Mouse (Mus musculus) stomach, embryonic 15.5 days (tissue): ENCODE measurements around the gene Sstr1. TPM values are rescaled to one million over a fixed set of nuclear protein-coding genes. Genes with fewer than 3 reads are reported as not detected.

Experiments used
- ATAC-seq: fragments of 200-750 bp; cut with Nextera tagmentation; 2 replicates; pipeline ENCODE4 v1.8.0; 2017; ENCODE audit warnings: low read depth, moderate number of reproducible peaks, moderate TSS enrichment; ENCODE audit not compliant: insufficient read depth, low FRiP score
- H3K27ac ChIP-seq: fragments of 300-500 bp; sonication (generic); 2 replicates; pipeline ENCODE4 v1.5.1; 2015; ENCODE audit warnings: mild to moderate bottlenecking, inconsistent platforms
- H3K27me3 ChIP-seq: fragments of 300-500 bp; sonication (generic); replicated peaks from 2 replicates; pipeline ENCODE4 v1.6.1; 2015; ENCODE audit warnings: inconsistent platforms
- H3K36me3 ChIP-seq: fragments of 300-500 bp; sonication (generic); 2 replicates; pipeline ENCODE4 v1.6.1; 2015; ENCODE audit warnings: inconsistent platforms
- H3K4me1 ChIP-seq: fragments of 300-500 bp; sonication (generic); 2 replicates; pipeline ENCODE4 v1.6.1; 2015; ENCODE audit warnings: inconsistent platforms
- H3K4me2 ChIP-seq: fragments of 300-500 bp; sonication (generic); 2 replicates; pipeline ENCODE4 v1.6.1; 2015; ENCODE audit warnings: mild to moderate bottlenecking, inconsistent platforms
- H3K4me3 ChIP-seq: fragments of 300-500 bp; sonication (generic); replicated peaks from 2 replicates; pipeline ENCODE4 v1.5.1; 2015; ENCODE audit warnings: inconsistent platforms
- H3K9ac ChIP-seq: fragments of 300-500 bp; sonication (generic); 2 replicates; pipeline ENCODE4 v1.6.1; 2015; ENCODE audit warnings: inconsistent platforms
- H3K9me3 ChIP-seq: fragments of 300-500 bp; sonication (generic); 2 replicates; pipeline ENCODE4 v1.6.1; 2016; ENCODE audit warnings: inconsistent platforms
- WGBS: fragments of 180-500 bp; shearing (Covaris S2); methylation state at CpG from one replicate; pipeline ENCODE4 v1.1.7; 2015; 5-methylcytosine and 5-hydroxymethylcytosine counted together
- polyA plus RNA-seq: library from polyadenylated mRNA; unstranded; fragments of >200 nt; fragmentation: Nextera tagmentation; extraction: Ambion mirVana; gene quantifications from 2 replicates; pipeline ENCODE4 v1.2.1, GENCODE M21; 2015

Gene Sstr1
- polyA plus RNA-seq, 1 experiment from 2014 or later, result 1.3 TPM

DNA sequence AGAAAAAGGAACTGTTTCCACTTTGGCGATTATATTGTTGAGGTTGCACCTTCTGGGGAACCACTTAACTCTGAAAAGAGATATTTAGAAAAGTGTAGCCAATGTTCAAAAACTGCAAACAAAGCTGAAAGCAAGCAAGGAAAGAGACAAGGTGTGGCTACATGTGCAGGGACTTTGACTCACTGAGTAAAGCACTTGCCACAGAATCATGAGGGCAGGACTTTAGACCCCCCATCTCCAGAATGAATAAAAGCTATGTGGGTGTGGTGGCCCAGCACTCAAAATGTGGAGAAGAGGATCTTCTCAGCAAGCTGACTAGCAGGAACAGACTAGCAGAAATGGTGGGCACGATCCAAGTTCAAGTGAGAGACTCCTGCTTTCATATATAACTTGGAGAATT lies 20.9 kb downstream of the Sstr1 start:
- no peaks in the 10 kb centered on the region for H3K9me3 ChIP-seq
- 69% methylated on average over 2 of the region's 2 CpGs for WGBS
- no peak for ATAC-seq

DNA sequence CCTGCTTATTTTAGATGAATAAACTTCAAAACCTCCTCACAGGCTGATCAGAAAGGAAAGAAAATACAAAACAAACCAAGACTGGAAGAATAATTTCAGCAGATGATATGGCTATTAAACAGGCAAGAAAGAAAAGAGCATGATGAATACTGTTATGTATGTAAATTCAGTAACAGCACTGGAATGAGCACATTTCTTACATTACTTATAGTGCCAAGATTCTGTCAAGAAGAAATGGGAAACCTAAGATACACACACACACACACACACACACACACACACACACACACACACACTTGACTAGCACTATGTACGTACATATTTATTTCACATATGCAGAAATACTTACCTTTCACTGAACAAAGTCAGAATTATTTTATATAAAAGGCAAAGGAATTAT lies 40.3 kb downstream of the Sstr1 start:
- ATAC-seq, result no peak

More for the DNA sequence above, 20.9 kb downstream of the Sstr1 start:
- H3K27ac ChIP-seq, result no peak overlapping the region
- H3K4me3 ChIP-seq, result no peak overlapping the region
- no peaks in the 10 kb centered on the region for H3K27me3 ChIP-seq
- no peaks in the 10 kb centered on the region for H3K36me3 ChIP-seq
- no peak overlapping the region for H3K4me2 ChIP-seq
- no peak overlapping the region for H3K9ac ChIP-seq
- no peaks in the 10 kb centered on the region for H3K4me1 ChIP-seq

More for the DNA sequence above, 40.3 kb downstream of the Sstr1 start:
- Histone ChIP-seq H3K9ac (no peak overlapping the region), H3K4me2 (no peak overlapping the region), H3K9me3 (no peaks in the 10 kb centered on the region), H3K4me1 (no peaks in the 10 kb centered on the region), H3K27ac (no peak overlapping the region), H3K4me3 (no peak overlapping the region), H3K36me3 (no peaks in the 10 kb centered on the region), H3K27me3 (no peaks in the 10 kb centered on the region)
- 72% methylated on average over 1 of the region's 1 CpGs for WGBS

Other genes with a start within 250 kb of the Sstr1 start
- 9.9 and 10.2 TPM in 2 replicates for gene Clec14a, start 57.5 kb downstream of the Sstr1 start, polyA plus RNA-seq